Mouse (Mus musculus): ENCODE data around the gene Gm10961.

Gene Gm10961

DNA sequence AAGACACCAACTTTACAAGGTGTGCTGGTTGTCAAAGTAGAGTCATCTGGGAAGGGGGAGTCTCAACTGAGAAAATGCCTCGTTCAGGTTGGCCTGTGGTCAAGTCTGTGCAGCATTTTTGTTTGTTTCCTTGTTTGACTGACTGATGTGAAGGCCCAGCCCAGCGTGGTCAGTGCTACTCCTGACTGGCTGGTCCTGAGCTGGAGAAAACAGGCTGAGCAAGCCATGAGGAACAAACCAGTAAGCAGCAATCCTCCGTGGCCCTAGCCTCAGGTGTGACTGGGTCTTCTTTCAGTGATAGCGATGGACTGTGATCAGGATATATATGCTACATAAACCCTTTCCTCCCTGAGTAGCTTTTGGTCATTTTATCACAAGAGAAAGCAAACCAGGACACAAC lies 25.8 kb downstream of the Gm10961 start:
- no peak for DNase-seq (ENCODE audit: low read depth, low spot score)

DNA sequence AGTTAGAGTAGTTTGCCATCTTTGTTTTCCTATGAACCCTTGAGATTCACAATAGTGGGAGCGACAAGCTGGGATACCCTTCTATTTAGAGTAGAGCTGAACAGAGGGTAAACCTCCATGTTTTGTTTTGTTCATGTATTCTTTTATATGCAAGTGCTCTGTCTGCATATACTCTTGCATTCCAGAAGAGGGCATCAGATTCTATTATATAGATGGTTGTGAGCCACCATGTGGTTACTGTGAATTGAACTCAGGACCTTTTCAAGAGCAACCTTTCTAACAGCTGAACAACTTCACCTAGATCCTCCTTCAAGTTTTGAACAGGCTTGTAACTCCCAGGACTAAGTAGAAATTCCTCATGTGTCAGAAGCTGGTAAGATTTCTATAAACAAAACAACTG lies 27.9 kb downstream of the Gm10961 start:
- DNase-seq (ENCODE audit: low read depth, low spot score) = peak; percentile 12

DNA sequence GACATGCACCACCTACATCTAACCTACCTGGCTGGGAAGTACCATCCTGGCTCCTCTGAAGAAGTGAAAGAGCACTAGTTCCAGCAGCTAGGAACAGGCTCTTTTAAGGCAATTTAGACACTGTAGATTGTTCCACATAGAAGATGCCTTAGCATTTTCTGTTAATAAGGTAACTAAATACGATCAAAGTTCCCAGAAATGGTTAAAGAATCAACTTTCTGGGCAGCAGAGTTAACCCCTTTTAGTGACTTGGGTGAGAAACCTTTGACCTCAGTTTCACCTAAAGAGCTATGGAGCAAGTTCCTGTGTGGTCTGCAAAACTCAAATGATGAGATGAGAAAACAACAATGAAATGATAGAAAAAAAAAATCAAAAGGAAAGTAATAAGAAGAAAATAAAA lies 33.5 kb downstream of the Gm10961 start:
- no peak for DNase-seq (ENCODE audit: low read depth, low spot score)

DNA sequence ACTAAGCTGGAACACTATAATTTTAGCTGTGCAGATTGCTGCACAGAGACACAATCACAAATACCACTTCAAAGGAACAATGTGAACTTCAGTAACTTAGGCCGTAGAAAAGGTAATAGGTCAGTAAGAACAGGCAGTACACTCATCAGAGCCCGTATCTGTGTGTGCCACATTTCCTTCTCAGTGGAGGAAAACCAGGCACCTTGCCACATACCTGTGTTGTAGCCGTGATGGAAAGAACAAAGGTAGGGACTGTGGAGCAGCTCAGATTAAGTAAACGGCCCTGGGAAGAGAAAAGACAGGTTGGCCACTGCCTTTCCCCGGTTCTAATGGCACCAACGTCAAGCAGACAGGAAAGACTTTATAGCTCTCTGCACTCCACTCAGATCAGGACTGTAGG lies 36.3 kb downstream of the Gm10961 start:
- no peak for DNase-seq (ENCODE audit: low read depth, low spot score)

DNA sequence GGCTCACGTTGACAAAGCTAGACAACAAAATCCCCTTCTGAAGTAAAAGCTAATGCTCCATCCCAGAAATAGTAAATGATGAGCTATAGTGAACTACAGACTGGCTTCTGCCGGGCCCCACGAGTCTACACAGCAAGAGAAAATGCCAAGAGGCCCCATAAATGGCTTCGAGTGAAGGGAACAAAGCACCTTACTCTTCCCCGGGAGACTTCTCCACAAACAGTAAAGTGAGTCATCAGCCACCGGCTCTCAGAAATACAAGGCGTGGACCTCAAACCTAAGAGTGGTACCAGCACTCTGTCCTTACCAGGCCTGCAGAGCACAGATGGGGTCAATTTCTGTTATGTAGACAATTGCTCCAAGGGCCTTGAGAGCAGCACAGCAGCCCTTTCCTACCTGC lies 37.7 kb downstream of the Gm10961 start:
- no peak for DNase-seq (ENCODE audit: low read depth, low spot score)

DNA sequence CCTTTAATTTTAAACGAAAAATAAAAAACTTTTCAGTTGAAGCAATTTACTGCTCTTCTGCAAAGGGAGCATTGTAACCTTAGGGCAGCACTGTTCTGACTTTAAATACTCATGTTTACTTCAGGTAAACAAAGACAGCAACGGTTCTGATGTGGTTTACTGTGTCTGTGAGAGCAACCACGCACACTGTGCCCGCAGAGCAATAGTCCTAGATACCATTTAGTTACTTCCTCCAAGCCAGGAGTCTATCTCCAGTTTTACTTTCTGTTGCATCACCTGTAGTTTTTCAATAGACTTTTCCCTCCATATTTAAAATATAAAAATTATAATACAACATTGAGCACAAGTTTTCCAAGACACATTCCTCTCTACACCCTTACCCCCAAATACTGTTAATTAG lies 39.4 kb downstream of the Gm10961 start:
- DNase-seq (ENCODE audit: low read depth, low spot score) = no peak

DNA sequence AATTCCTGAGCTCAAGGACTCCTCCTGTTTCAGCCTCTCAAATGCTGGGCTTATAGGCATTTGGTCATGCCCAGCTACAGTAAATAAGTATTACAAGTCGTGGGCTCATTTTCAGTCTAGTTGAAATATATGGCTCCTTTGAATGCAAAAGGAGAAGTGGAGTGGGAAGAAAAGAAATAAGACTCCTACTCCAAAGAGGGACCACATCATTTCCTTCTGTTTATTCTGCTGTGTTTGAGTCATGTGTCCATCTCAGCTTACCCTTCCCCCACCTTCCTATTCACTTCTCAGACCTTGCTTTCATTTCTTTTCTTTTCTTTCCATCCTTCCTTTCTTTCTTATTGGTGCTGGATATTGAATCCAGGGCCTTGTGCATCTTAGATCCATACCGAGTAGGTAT lies 40.4 kb downstream of the Gm10961 start:
- no peak for DNase-seq (ENCODE audit: low read depth, low spot score)

DNA sequence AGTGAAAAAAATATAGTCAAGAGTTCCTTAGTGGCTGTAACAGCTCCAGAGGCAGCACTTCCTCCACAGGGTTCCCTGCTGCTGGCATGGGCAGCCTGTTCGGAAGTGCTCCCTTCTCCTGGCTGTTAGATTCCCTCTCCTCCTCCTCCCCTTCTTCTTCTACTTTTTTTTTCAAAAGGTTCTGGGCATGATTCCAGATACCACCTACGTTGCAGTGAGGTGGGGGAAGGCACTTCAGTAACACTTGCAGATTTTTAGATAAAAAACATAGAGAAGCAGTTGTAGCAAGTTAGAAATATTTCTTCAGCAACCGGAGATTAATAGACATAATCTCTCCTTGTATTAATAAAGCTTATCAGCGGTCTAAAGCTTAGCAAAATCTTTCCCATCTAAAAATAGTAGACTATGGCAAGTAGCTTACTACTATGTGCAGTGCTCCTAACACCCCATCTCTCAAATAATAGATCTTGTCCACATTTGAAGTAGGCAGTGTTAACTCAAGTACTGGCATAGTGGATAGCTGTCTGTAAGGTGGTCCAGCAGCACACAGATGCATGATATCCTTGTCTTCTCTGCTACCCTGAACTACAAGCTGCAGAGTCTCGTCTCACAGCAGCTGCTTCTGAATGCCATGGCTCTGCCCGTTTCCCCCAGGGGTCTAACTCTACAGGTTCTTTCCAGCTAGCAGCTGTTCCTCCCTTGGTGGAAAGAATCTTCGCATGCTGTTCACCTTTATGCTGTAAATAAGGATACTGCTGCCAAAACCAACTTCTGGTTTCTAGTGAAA lies 49.9 kb downstream of the Gm10961 start:
- peak; percentile 62 for DNase-seq (ENCODE audit: low read depth, low spot score)
